Mouse (Mus musculus) MEL (cell line): Measurements from ENCODE around the gene Sox6.

Source experiments
- CTCF ChIP-seq, 3 experiments: IDR thresholded peaks in 2 of 3; conservative IDR thresholded peaks in 1 of 3; 2 replicates each; pipeline ENCODE4 v1.5.1; 2011 to 2012; ENCODE audit warnings: low read length in 3 of 3, low read depth in 2 of 3, mild to moderate bottlenecking in 2 of 3, improper control_type of control experiment in 1 of 3, inconsistent platforms in 1 of 3, mixed read lengths in 1 of 3, moderate library complexity in 1 of 3; ENCODE audit not compliant: control insufficient read depth in 1 of 3, insufficient read depth in 1 of 3, poor library complexity in 1 of 3, severe bottlenecking in 1 of 3
- ELF1 ChIP-seq: IDR thresholded peaks from 2 replicates; pipeline ENCODE4 v1.6.1; 2014; ENCODE audit warnings: low read depth, mild to moderate bottlenecking, inconsistent platforms, low read length, improper control_type of control experiment, moderate library complexity
- EP300 ChIP-seq, 2 experiments: IDR thresholded peaks; 2 replicates each; pipeline ENCODE4 v1.6.1; 2011; ENCODE audit warnings: improper control_type of control experiment in 2 of 2, low read length in 2 of 2, low read depth in 1 of 2, mild to moderate bottlenecking in 1 of 2
- KAT2A ChIP-seq: conservative IDR thresholded peaks from 2 replicates; pipeline ENCODE4 v1.6.1; 2012; ENCODE audit warnings: low read depth, low read length, improper control_type of control experiment, inconsistent platforms
- MAZ ChIP-seq: IDR thresholded peaks from 2 replicates; pipeline ENCODE4 v1.6.1; 2012; ENCODE audit warnings: low read depth, mild to moderate bottlenecking, inconsistent platforms, low read length, improper control_type of control experiment
- NRF1 ChIP-seq: IDR thresholded peaks from 2 replicates; pipeline ENCODE4 v1.6.1; 2014; ENCODE audit warnings: low read depth, mild to moderate bottlenecking, inconsistent platforms, low read length, improper control_type of control experiment, moderate library complexity; ENCODE audit not compliant: poor library complexity, insufficient read depth, severe bottlenecking
- POLR2A ChIP-seq, 2 experiments: IDR thresholded peaks; 2 replicates each; pipeline ENCODE4 v1.6.1; 2011 to 2012; ENCODE audit warnings: low read length in 2 of 2, mild to moderate bottlenecking in 2 of 2, control low read depth in 1 of 2, improper control_type of control experiment in 1 of 2, low read depth in 1 of 2, moderate library complexity in 1 of 2; ENCODE audit not compliant: control insufficient read depth in 1 of 2, insufficient read depth in 1 of 2, poor library complexity in 1 of 2
- SIN3A ChIP-seq: IDR thresholded peaks from 2 replicates; pipeline ENCODE4 v1.6.1; 2012; ENCODE audit warnings: low read length, improper control_type of control experiment, inconsistent platforms
- TAL1 ChIP-seq: IDR thresholded peaks from 2 replicates; pipeline ENCODE4 v1.6.1; 2012; ENCODE audit warnings: mild to moderate bottlenecking, inconsistent platforms, low read length, moderate library complexity, mixed read lengths
- TBP ChIP-seq: IDR thresholded peaks from 2 replicates; pipeline ENCODE4 v1.8.0; 2011; ENCODE audit warnings: low read depth, low read length, improper control_type of control experiment
- TCF12 ChIP-seq: IDR thresholded peaks from 2 replicates; pipeline ENCODE4 v1.6.1; 2014; ENCODE audit warnings: low read depth, mild to moderate bottlenecking, inconsistent platforms, low read length, improper control_type of control experiment, moderate library complexity
- ZKSCAN1 ChIP-seq: IDR thresholded peaks from 2 replicates; pipeline ENCODE4 v1.6.1; 2012; ENCODE audit warnings: low read depth, mild to moderate bottlenecking, inconsistent platforms, low read length, improper control_type of control experiment, moderate library complexity

GRCm38 (mm10) chr7:115597376-115597775 lies 441.2 kb downstream of the Sox6 start:
- TF ChIP-seq EP300 (IDR thresholded peaks at IDR 0.05; ENCODE audit: low read depth in 1 of 2, low read length in 2 of 2) (no peak), TCF12 (no peak), POLR2A (IDR thresholded peaks at IDR 0.05; ENCODE audit: control insufficient read depth in 1 of 2, insufficient read depth in 1 of 2, low read depth in 1 of 2, low read length in 2 of 2, poor library complexity in 1 of 2) (no peak), CTCF (IDR thresholded peaks at IDR 0.05 in 2 of 3, conservative IDR thresholded peaks at IDR 0.05 in 1 of 3; ENCODE audit: control insufficient read depth in 1 of 3, insufficient read depth in 1 of 3, low read depth in 2 of 3, low read length in 3 of 3, poor library complexity in 1 of 3, severe bottlenecking in 1 of 3) (no peak), ELF1 (no peak), TAL1 (no peak), ZKSCAN1 (no peak), NRF1 (no peak), SIN3A (no peak), KAT2A (no peak), MAZ (no peak), TBP (no peak)
